Mouse (Mus musculus) midbrain, embryonic 16.5 days (tissue): ENCODE data around the gene Tsc22d2. TPM values are rescaled to one million over a fixed set of nuclear protein-coding genes. Genes with fewer than 3 reads are reported as not detected.

ENCODE experiments used
- ATAC-seq: fragments of 200-750 bp; cut with Nextera tagmentation; 2 replicates; pipeline ENCODE4 v1.8.0; 2017; ENCODE audit warnings: moderate TSS enrichment
- H3K27ac ChIP-seq: fragments of 300-500 bp; sonication (generic); 2 replicates; pipeline ENCODE4 v1.5.1; 2014; ENCODE audit warnings: mild to moderate bottlenecking, low read length, mixed read lengths
- H3K27me3 ChIP-seq: fragments of 300-500 bp; sonication (generic); 2 replicates; pipeline ENCODE4 v1.6.1; 2014; ENCODE audit warnings: low read depth, low read length, mixed read lengths; ENCODE audit not compliant: control insufficient read depth, insufficient read depth
- H3K36me3 ChIP-seq: fragments of 300-500 bp; sonication (generic); 2 replicates; pipeline ENCODE4 v1.6.1; 2014; ENCODE audit warnings: mild to moderate bottlenecking, low read length, moderate library complexity, mixed read lengths; ENCODE audit not compliant: control insufficient read depth, insufficient read depth
- H3K4me1 ChIP-seq: fragments of 300-500 bp; sonication (generic); 2 replicates; pipeline ENCODE4 v1.6.1; 2014; ENCODE audit warnings: mild to moderate bottlenecking, low read length, mixed read lengths; ENCODE audit not compliant: control insufficient read depth, insufficient read depth
- H3K4me2 ChIP-seq: fragments of 300-500 bp; sonication (generic); 2 replicates; pipeline ENCODE4 v1.6.1; 2014; ENCODE audit warnings: mild to moderate bottlenecking, low read length, mixed read lengths
- H3K4me3 ChIP-seq: fragments of 300-500 bp; sonication (generic); 2 replicates; pipeline ENCODE4 v1.5.1; 2014; ENCODE audit warnings: low read depth, mild to moderate bottlenecking, low read length, moderate library complexity, mixed read lengths
- H3K9ac ChIP-seq: fragments of 300-500 bp; sonication (generic); 2 replicates; pipeline ENCODE4 v1.6.1; 2014; ENCODE audit warnings: low read depth, low read length, mixed read lengths
- H3K9me3 ChIP-seq: fragments of 300-500 bp; sonication (generic); replicated peaks from 2 replicates; pipeline ENCODE4 v1.6.1; 2014; ENCODE audit warnings: mild to moderate bottlenecking, low read length, mixed read lengths; ENCODE audit not compliant: control insufficient read depth, poor library complexity, severe bottlenecking
- WGBS: fragments of 180-500 bp; shearing (Covaris S2); extraction: QIAGEN DNeasy Blood & Tissue Kit; methylation state at CpG from one replicate; pipeline ENCODE4 v1.1.7; 2014; 5-methylcytosine and 5-hydroxymethylcytosine counted together
- polyA plus RNA-seq: library from polyadenylated mRNA; unstranded; fragments of >200 nt; fragmentation: Nextera tagmentation; extraction: Ambion mirVana; gene quantifications from 2 replicates; pipeline ENCODE4 v1.2.1, GENCODE M21; 2015

Tsc22d2 gene
- polyA plus RNA-seq, 1 experiment from 2014 or later, result 7.2 TPM

GRCm38 (mm10) chr3:58503720-58504333, 89.3 kb downstream of the Tsc22d2 start:
- no peak overlapping the region for H3K4me2 ChIP-seq
- no peak overlapping the region for H3K27ac ChIP-seq
- H3K9ac ChIP-seq, result no peak overlapping the region
- H3K27me3 ChIP-seq, result no peaks in the 10 kb centered on the region
- no peaks in the 10 kb centered on the region for H3K4me1 ChIP-seq
- H3K4me3 ChIP-seq, result no peak overlapping the region
- WGBS, result 34% methylated on average over 3 of the region's 3 CpGs
- no peaks in the 10 kb centered on the region for H3K36me3 ChIP-seq
- 0 out of 2 replicates have a peak, but pooled peaks have one; percentile 56 for ATAC-seq
- H3K9me3 ChIP-seq, result no peaks in the 10 kb centered on the region

DNA sequence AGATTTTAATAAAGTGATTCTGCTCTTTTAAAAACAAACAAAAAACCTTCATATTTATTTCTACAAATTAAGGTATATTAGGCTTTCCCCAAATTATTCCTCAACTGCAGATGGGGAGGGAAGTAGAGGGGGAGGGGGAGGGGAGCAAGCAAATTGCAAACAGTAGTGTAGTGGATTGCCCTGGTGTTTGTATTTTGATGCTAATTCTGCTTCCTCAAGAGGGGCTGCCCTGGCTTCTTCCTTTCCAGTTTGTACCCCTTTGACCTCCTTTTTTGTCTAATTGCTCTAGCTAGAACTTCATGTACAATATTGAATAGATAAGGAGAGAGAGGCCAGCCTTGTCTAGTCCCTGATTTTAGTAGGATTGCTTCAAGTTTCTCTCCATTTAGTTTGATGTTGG, 90.2 kb downstream of the Tsc22d2 start:
- no peak for ATAC-seq
- Histone ChIP-seq H3K4me1 (no peaks in the 10 kb centered on the region), H3K9me3 (no peaks in the 10 kb centered on the region), H3K4me3 (no peak overlapping the region), H3K27me3 (no peaks in the 10 kb centered on the region), H3K36me3 (no peaks in the 10 kb centered on the region), H3K9ac (no peak overlapping the region), H3K4me2 (no peak overlapping the region), H3K27ac (no peak overlapping the region)

DNA sequence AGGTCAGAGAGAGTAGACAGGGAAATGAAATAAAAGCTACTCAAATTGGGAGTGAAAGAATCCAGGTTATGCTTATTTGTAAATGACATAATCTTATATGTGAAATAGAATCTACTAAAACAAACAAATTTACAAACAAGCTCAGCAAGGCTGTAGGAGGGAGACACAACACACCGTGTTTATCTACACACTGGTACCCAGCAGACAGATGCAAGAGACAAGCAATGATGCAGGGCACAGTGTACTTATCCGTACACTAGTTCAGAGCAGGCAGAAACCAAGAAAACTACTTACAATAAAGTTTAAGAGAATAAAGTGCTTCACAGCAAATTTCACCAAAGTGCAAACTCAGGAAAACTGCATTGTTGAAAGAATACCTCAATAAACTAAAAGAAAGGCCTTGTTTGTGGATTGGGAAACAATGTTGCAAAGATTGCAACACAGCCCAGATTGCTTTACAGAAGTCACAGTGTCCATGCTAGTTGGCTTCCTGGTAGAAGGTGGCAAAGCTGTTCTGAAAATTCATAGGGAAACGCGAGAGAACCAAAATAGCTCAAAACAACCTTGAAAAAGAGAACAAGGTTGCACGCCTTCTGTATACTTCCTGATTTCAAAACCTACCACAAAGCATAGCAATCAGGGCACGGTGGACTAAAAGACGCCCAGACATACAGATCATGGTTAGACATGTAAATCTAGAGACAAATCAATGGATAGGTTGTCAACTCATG, 93.7 kb downstream of the Tsc22d2 start:
- Histone ChIP-seq H3K4me2 (no peak overlapping the region), H3K36me3 (no peaks in the 10 kb centered on the region), H3K27me3 (no peaks in the 10 kb centered on the region), H3K9ac (no peak overlapping the region), H3K4me3 (no peak overlapping the region), H3K27ac (no peak overlapping the region), H3K9me3 (no peaks in the 10 kb centered on the region), H3K4me1 (no peaks in the 10 kb centered on the region)
- WGBS, result 91% methylated on average over 7 of the region's 7 CpGs
- ATAC-seq, result no peak

DNA sequence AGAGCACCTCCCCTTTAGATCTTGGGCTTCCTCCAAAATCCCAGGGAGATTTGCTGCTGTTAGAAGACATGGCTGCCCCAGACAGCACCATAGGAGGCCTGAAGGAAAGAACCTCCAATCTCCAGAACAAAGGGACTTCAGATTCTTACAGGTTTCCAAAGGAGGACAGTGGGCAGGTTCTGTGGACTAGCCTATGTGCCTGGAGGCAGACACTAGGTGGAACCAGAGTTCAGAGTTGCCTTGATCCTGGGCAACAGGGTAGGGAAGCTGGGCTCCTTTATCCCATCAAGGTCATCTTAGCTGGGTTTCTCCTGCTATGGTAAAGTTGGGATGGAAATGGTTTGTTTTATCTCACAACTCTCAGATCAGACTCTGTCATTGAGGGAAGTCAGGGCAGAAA, 97.1 kb downstream of the Tsc22d2 start:
- ATAC-seq, result no peak
- H3K9me3 ChIP-seq, result no peaks in the 10 kb centered on the region

GRCm38 (mm10) chr3:58512740-58513139, 98.2 kb downstream of the Tsc22d2 start:
- H3K27me3 ChIP-seq, result no peaks in the 10 kb centered on the region
- H3K27ac ChIP-seq, result no peak overlapping the region
- no peaks in the 10 kb centered on the region for H3K36me3 ChIP-seq
- H3K4me2 ChIP-seq, result no peak overlapping the region
- no peaks in the 10 kb centered on the region for H3K4me1 ChIP-seq
- no peak overlapping the region for H3K9ac ChIP-seq
- no peaks in the 10 kb centered on the region for H3K9me3 ChIP-seq
- 85% methylated on average over 3 of the region's 3 CpGs for WGBS
- no peak for ATAC-seq
- H3K4me3 ChIP-seq, result no peak overlapping the region

More for the DNA sequence above, 97.1 kb downstream of the Tsc22d2 start:
- H3K4me1 ChIP-seq, result no peaks in the 10 kb centered on the region
- H3K27me3 ChIP-seq, result no peaks in the 10 kb centered on the region
- H3K27ac ChIP-seq, result no peak overlapping the region
- no peak overlapping the region for H3K4me2 ChIP-seq
- H3K4me3 ChIP-seq, result no peak overlapping the region
- H3K9ac ChIP-seq, result no peak overlapping the region
- no peaks in the 10 kb centered on the region for H3K36me3 ChIP-seq

- 87% methylated on average over 4 of the region's 4 CpGs for WGBS
- Histone ChIP-seq H3K9ac (no peak overlapping the region), H3K4me3 (no peak overlapping the region), H3K4me1 (no peaks in the 10 kb centered on the region), H3K9me3 (no peaks in the 10 kb centered on the region), H3K36me3 (no peaks in the 10 kb centered on the region), H3K4me2 (no peak overlapping the region), H3K27ac (no peak overlapping the region), H3K27me3 (no peaks in the 10 kb centered on the region)
- no peak for ATAC-seq
These were observed 99.0 kb downstream of the Tsc22d2 start for GRCm38 (mm10) chr3:58513483-58513882.

DNA sequence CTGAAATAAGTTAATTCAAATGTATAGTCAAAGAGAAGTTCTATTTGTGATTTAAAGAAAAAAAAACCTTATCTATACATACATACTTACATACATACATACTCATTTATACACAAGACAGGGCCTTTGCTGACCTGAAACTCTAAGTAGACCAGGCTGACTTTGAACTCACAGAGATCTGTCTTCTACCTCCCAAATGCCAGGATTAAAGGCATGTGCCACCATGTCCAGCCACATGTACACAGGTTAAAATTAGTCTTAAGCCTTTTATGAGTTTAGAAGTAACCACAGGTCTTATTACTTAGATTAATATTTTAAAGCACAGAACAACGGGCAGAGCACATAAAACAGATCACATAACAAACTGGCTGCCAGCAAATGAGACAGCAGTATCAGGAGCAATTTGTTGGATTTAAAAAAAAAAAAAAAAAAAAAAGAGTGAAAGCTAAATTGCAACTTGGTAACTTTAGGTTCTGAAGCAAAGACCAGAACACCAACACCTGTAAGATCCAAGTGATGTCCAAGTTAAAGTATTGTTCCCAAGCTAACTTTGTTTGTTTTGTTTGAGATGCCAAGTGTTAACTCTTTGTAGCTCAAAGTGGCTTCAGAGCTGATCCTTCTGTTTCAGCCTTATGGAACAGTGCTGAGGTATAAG, 101.6 kb downstream of the Tsc22d2 start:
- H3K27me3 ChIP-seq, result no peaks in the 10 kb centered on the region
- 90% methylated on average over 1 of the region's 1 CpGs for WGBS
- no peaks in the 10 kb centered on the region for H3K4me1 ChIP-seq
- no peak for ATAC-seq
- H3K9ac ChIP-seq, result no peak overlapping the region
- H3K9me3 ChIP-seq, result no peaks in the 10 kb centered on the region
- peaks cover 5% of the 10 kb centered on the region; the same call in 1 of the 2 replicates for H3K36me3 ChIP-seq
- H3K27ac ChIP-seq, result no peak overlapping the region
- no peak overlapping the region for H3K4me2 ChIP-seq
- no peak overlapping the region for H3K4me3 ChIP-seq
